Mouse (Mus musculus) ES-Bruce4 (cell line): Measurements from ENCODE around the gene Mbd3l2. TPM values are rescaled to one million over a fixed set of nuclear protein-coding genes. Genes with fewer than 3 reads are reported as not detected.
"Not testable (repeated sequence)": the region's sequence is repeated elsewhere in the genome, so short reads cannot be mapped to it uniquely, and the experiment has no call there.

Experiments used
- H3K27ac ChIP-seq: 2 replicates; pipeline ENCODE4 v1.5.1; 2012; ENCODE audit warnings: low read length, inconsistent platforms; ENCODE audit not compliant: insufficient read depth
- H3K27me3 ChIP-seq: 2 replicates; pipeline ENCODE4 v1.6.1; 2012; ENCODE audit warnings: mild to moderate bottlenecking, low read length, inconsistent platforms; ENCODE audit not compliant: control insufficient read depth, poor library complexity, insufficient read depth, severe bottlenecking
- H3K36me3 ChIP-seq: 2 replicates; pipeline ENCODE4 v1.6.1; 2012; ENCODE audit warnings: inconsistent platforms, mild to moderate bottlenecking, low read length, moderate library complexity; ENCODE audit not compliant: control insufficient read depth, poor library complexity, insufficient read depth, severe bottlenecking
- H3K4me1 ChIP-seq: one replicate; pipeline ENCODE4 v1.8.1; 2011; ENCODE audit warnings: low read length; ENCODE audit not compliant: control insufficient read depth, insufficient read depth
- H3K4me3 ChIP-seq: 2 replicates; pipeline ENCODE4 v1.5.1; 2011; ENCODE audit warnings: low read depth, mild to moderate bottlenecking, low read length
- H3K9ac ChIP-seq: 2 replicates; pipeline ENCODE4 v1.6.1; 2012; ENCODE audit warnings: low read depth, mild to moderate bottlenecking, inconsistent platforms; ENCODE audit not compliant: poor library complexity, severe bottlenecking
- H3K9me3 ChIP-seq: replicated peaks from 2 replicates; pipeline ENCODE4 v1.6.1; 2012; ENCODE audit warnings: mild to moderate bottlenecking, low read length, inconsistent platforms; ENCODE audit not compliant: control insufficient read depth, poor library complexity, insufficient read depth, severe bottlenecking
- CTCF ChIP-seq: IDR thresholded peaks from one replicate; pipeline ENCODE4 v1.8.1; 2011; ENCODE audit warnings: low read depth, low read length
- EP300 ChIP-seq: IDR thresholded peaks from 2 replicates; pipeline ENCODE4 v1.6.1; 2011; ENCODE audit warnings: low read depth, low read length; ENCODE audit not compliant: insufficient read depth
- POLR2A ChIP-seq: IDR thresholded peaks from one replicate; pipeline ENCODE4 v1.8.1; 2011; ENCODE audit warnings: low read length; ENCODE audit not compliant: insufficient read depth
- polyA plus RNA-seq: library from polyadenylated mRNA; stranded (reverse); fragments of >200 nt; gene quantifications from 2 replicates; pipeline ENCODE4 v1.2.4, GENCODE M21; 2011; ENCODE audit warnings: low read depth; ENCODE audit not compliant: missing spikeins, insufficient read depth, insufficient read length

Mbd3l2 gene
- not detected in 2 replicates for polyA plus RNA-seq

DNA sequence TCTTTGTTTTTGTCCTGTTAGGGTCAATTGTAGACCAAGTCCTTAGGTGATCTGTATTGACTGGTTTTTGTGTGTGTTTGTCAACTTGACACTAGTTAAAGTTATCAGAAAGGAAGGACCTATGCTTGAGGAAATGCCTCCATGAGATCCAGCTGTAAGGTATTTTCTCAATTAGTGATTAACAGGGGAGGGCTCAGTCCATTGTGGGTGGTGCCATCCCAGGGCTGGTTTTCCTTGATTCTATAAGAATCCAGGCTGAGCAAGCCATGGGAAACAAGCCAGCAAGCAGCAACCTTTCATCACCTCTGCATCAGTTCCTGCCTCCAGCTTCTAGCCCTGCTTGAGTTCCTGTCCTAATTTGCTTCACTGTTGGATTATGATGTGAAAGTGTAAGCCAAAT is at the start of gene Mbd3l2:
Gene Mbd3l2, plus strand, starts transcription at position 301 of the 400 bp plus-strand sequence.
- Histone ChIP-seq H3K4me3 (no peak within 1 kb of the TSS), H3K27me3 (no peaks in the 10 kb centered on the region), H3K9me3 (no peaks in the 10 kb centered on the region), H3K9ac (no peak within 1 kb of the TSS), H3K4me1 (no peaks in the 10 kb centered on the region), H3K27ac (no peak within 1 kb of the TSS), H3K36me3 (no peaks in the 10 kb centered on the region)
- TF ChIP-seq POLR2A: no peak
- TF ChIP-seq CTCF: no peak
- no peak for TF ChIP-seq EP300

DNA sequence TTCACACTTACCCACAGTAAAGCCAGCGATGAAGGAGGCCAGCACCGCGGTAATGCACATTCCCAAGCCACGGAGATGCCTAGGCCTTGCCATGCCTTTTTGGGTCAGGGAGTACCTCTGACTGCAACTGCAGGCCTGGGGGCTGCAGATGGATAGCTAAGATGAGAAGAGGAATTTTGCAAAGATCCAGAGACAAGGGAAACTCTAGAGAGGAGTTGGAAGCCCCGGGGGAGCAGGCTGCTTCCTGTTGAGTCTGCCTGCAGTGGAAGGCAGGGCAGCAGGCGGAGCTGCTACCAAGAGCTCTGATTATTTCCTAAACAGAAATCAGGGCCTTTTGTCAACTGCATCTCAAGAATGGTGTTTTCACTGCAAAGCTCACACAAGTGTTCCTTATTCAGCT is 44.7 kb upstream of the Mbd3l2 start:
- no peaks in the 10 kb centered on the region for H3K36me3 ChIP-seq
- no peak overlapping the region for H3K9ac ChIP-seq
- no peak overlapping the region for H3K4me3 ChIP-seq
- TF ChIP-seq CTCF (no peak), EP300 (no peak), POLR2A (no peak)
- H3K9me3 ChIP-seq: no peaks in the 10 kb centered on the region
- H3K4me1 ChIP-seq: no peaks in the 10 kb centered on the region
- no peak overlapping the region for H3K27ac ChIP-seq
- H3K27me3 ChIP-seq: no peaks in the 10 kb centered on the region

DNA sequence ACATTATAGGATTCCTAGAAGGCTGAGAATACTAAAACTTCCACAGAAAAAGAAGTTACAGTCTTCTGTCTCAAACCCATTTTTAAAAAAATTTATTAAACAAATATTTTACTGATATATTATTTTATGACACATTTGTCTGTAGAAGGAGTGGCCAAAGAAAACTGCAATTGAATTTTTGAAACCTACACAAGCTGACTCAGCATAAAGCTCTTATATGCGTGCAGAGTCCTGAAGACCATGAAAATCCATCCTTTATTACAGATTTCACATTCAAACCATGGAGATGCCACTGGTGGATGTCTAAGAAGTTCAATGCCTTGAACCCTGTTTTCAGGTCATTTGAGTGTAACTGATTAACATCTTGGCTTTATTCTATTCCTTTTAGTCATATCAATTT is 30.8 kb upstream of the Mbd3l2 start:
- Histone ChIP-seq H3K4me1 (no peaks in the 10 kb centered on the region), H3K4me3 (no peak overlapping the region), H3K27me3 (no peaks in the 10 kb centered on the region), H3K9me3 (no peaks in the 10 kb centered on the region), H3K27ac (no peak overlapping the region), H3K9ac (no peak overlapping the region), H3K36me3 (no peaks in the 10 kb centered on the region)
- TF ChIP-seq EP300 (no peak), POLR2A (no peak), CTCF (no peak)

DNA sequence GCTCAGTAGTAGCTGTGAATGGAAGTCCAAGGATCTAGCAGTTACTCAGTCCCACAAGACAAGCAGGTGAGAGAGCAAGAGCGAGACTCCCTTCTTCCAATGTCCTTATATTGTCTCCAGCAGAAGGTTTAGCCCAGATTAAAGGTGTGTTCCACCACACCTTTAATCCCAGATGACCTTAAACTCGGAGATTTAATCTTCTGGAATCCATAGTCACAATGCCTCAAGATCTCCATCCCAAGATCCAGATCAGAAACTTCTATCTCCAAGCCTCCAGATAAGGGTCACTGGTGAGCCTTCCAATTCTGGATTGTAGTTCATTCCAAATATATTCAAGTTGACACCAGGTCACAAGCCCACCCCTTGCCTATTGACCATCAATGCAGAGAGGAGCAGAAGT is 27.6 kb upstream of the Mbd3l2 start, which contains the start of gene Naalad2:
Gene Naalad2, minus strand, starts transcription at position 101 of the 400 bp plus-strand sequence.
- H3K36me3 ChIP-seq, H3K27ac ChIP-seq, H3K4me3 ChIP-seq, H3K9ac ChIP-seq, H3K4me1 ChIP-seq, H3K9me3 ChIP-seq, H3K27me3 ChIP-seq: not testable (repeated sequence)

DNA sequence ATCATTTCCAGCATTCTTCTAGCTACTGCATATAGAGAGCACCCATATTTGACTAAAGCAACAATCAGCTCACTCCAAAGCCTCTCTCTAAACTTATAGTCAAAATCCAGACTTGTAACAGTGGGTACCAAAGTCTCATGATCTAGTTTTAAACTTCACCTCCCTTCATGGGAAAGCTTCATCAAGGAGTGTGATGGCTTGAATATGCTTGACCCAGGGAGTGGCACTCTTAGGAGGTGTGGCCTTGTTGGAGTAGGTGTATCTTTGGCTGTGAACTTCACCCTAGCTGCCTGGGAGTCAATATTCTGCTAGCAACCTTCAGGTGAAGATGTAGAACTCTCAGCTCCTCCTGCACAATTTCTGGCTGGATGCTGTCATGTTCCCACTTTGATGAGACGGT is 26.3 kb upstream of the Mbd3l2 start, which contains the start of gene Ubtfl1:
Gene Ubtfl1, plus strand, starts transcription at position 301 of the 400 bp plus-strand sequence.
- Histone ChIP-seq H3K4me1 (no peaks in the 10 kb centered on the region), H3K27me3 (no peaks in the 10 kb centered on the region), H3K9me3 (no peaks in the 10 kb centered on the region), H3K9ac (no peak within 1 kb of the TSS), H3K27ac (no peak within 1 kb of the TSS), H3K4me3 (no peak within 1 kb of the TSS), H3K36me3 (no peaks in the 10 kb centered on the region)
- TF ChIP-seq CTCF (no peak), POLR2A (no peak), EP300 (no peak)

DNA sequence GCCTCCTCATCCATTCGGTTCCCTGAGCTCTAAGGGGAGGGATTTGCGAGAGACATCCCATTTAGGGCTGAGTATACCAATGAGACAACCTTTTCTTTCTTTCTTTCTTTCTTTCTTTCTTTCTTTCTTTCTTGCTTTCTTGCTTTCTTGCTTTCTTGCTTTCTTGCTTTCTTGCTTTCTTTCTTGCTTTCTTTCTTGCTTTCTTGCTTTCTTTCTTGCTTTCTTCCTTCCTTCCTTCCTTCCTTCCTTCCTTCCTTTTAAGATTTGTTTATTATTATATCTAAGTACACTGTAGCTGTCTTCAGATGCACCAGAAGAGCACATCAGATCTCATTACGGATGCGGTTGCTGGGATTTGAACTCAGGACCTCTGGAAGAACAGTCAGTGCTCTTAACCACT is 18.1 kb upstream of the Mbd3l2 start:
- H3K4me1 ChIP-seq, H3K4me3 ChIP-seq, H3K9me3 ChIP-seq, H3K9ac ChIP-seq, H3K36me3 ChIP-seq, H3K27me3 ChIP-seq, H3K27ac ChIP-seq: not testable (repeated sequence)
